Mouse (Mus musculus): ENCODE data around the gene Fam13c. TPM values are rescaled to one million over a fixed set of nuclear protein-coding genes. Genes with fewer than 3 reads are reported as not detected.

Gene Fam13c
- polyA plus RNA-seq, 1 experiment: 15.0 TPM

DNA sequence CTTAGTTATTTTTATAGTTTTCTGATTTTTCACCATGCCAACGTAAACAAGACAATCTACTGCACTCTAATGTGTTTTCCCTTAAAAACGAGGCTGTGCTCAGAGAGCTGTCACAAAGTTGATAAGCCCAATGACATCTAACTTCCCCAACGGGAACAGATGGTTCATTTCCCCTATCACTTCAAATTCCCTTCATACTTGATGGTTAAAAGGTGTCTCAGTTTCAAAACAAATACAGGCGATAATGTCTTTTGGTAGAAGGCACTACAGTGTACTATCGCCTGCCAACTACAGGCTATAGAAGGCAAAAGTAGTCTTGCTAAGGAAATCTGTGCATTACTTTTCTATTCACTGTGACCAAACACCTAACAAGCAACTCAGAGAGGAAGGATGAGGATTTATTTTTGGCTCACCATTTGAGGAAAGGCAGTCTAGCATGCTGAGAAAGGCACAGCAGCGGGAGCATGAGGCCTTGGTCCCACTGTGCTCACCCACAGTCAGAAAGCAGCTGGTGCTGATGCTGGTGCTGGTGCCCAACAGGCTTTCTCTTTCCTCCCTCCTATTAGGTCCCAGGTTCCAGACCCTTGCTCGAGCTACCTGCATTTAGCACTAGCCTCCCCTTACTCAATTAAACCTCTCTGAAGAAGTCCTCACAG is 141.4 kb downstream of the Fam13c start:
- TF ChIP-seq E2F4 (IDR thresholded peaks at IDR 0.05; ENCODE audit: insufficient read depth): no peak
- TF ChIP-seq SRF (IDR thresholded peaks at IDR 0.05; ENCODE audit: control insufficient read depth, insufficient read length, low read depth): peak; percentile 13
- no peak for TF ChIP-seq TCF12 (IDR thresholded peaks at IDR 0.05; ENCODE audit: insufficient read depth, poor library complexity, severe bottlenecking)
- H3K4me2 ChIP-seq (ENCODE audit: low read depth): no peak overlapping the region
- H3K27me3 ChIP-seq (ENCODE audit: control insufficient read depth, insufficient read depth, insufficient read length): no peaks in the 10 kb centered on the region
- H3ac ChIP-seq (ENCODE audit: control insufficient read depth, insufficient read length): no peak overlapping the region
- H3K36me3 ChIP-seq (ENCODE audit: control insufficient read depth, insufficient read depth): no peaks in the 10 kb centered on the region
- no peaks in the 10 kb centered on the region for H3K79me2 ChIP-seq (ENCODE audit: control insufficient read depth, insufficient read depth)
- no peak overlapping the region for H3K4me3 ChIP-seq

DNA sequence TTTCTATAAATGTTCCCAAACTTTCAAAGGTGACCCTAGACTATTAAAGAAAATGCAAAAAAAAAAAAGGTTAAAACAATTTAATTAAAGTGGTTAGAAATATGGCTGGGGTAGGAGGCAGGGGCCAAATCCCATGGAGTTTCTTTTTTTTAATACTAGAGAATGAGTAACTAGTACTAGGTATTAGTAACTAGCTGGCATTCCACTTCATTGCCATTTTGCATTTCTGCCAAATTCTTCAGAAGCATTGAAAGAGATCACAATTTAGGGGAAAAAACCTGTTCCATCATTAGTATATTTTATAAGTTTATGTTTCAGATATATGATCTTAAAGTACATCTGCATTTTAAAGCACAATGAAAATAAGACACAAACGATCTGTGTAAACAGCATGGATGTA is 143.9 kb downstream of the Fam13c start:
- Histone ChIP-seq H3ac (ENCODE audit: control insufficient read depth, insufficient read length) (no peak overlapping the region), H3K27me3 (ENCODE audit: control insufficient read depth, insufficient read depth, insufficient read length) (no peaks in the 10 kb centered on the region), H3K79me2 (ENCODE audit: control insufficient read depth, insufficient read depth) (no peaks in the 10 kb centered on the region), H3K36me3 (ENCODE audit: control insufficient read depth, insufficient read depth) (no peaks in the 10 kb centered on the region), H3K4me3 (no peak overlapping the region), H3K4me2 (ENCODE audit: low read depth) (no peak overlapping the region)
- no peak for TF ChIP-seq POLR2A (IDR thresholded peaks at IDR 0.05; ENCODE audit: insufficient read length, low read depth)
- no peak for TF ChIP-seq E2F4 (IDR thresholded peaks at IDR 0.05; ENCODE audit: insufficient read depth)
- TF ChIP-seq REST (IDR thresholded peaks at IDR 0.05; ENCODE audit: insufficient read depth, insufficient read length): no peak
- no peak for TF ChIP-seq TCF3 (IDR thresholded peaks at IDR 0.05; ENCODE audit: insufficient read length, low read depth)

DNA sequence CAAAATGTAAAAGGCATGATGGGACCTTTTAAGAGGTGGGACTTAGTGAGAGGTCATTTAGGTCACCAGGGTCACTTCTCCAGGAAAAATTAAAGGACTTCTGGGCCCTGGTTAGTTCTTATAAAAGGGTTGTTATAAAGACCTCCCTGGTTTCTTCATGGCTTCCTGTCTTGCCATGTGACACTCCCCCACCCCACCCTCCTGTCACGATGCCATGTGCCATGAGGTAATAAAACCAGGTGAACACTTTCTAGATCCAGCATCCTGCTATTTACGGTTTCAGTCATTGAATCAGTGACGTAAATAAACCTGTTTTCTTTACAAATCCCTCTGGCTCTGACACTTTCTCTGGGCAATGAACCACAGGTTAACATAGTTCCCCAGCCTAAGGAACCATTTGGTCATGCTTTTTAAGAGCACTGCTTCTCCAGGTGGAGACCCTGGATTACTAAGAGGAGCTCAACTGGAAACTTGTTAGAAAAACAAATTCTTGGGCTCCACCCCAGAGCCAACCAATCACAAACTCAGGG is 146.7 kb downstream of the Fam13c start:
- no peaks in the 10 kb centered on the region for H3K27me3 ChIP-seq (ENCODE audit: control insufficient read depth, insufficient read depth, insufficient read length)
- no peak for TF ChIP-seq CEBPB (IDR thresholded peaks at IDR 0.05; ENCODE audit: insufficient read depth, poor library complexity, severe bottlenecking)
- no peak for TF ChIP-seq MAX (IDR thresholded peaks at IDR 0.05; ENCODE audit: low read depth)
- TF ChIP-seq TCF12 (IDR thresholded peaks at IDR 0.05; ENCODE audit: insufficient read depth, poor library complexity, severe bottlenecking): no peak
- no peak for TF ChIP-seq SRF (IDR thresholded peaks at IDR 0.05; ENCODE audit: control insufficient read depth, insufficient read length, low read depth)
- TF ChIP-seq REST (IDR thresholded peaks at IDR 0.05; ENCODE audit: insufficient read depth, insufficient read length): no peak
- no peak for TF ChIP-seq POLR2A (IDR thresholded peaks at IDR 0.05; ENCODE audit: insufficient read length, low read depth)
- no peak for TF ChIP-seq MYOG (IDR thresholded peaks at IDR 0.05; ENCODE audit: control insufficient read depth in 1 of 3, insufficient read depth in 1 of 3, insufficient read length in 2 of 3, low read depth in 2 of 3)
- TF ChIP-seq E2F4 (IDR thresholded peaks at IDR 0.05; ENCODE audit: insufficient read depth): no peak
- TF ChIP-seq MYOD1 (IDR thresholded peaks at IDR 0.05; ENCODE audit: control insufficient read depth in 1 of 3, insufficient read length in 2 of 3, low read depth in 2 of 3): no peak
- TF ChIP-seq USF1 (IDR thresholded peaks at IDR 0.05; ENCODE audit: low read depth): no peak
- no peak for TF ChIP-seq TCF3 (IDR thresholded peaks at IDR 0.05; ENCODE audit: insufficient read length, low read depth)
- TF ChIP-seq POLR2AphosphoS2 (IDR thresholded peaks at IDR 0.05; ENCODE audit: insufficient read length, low read depth): no peak
- H3K36me3 ChIP-seq (ENCODE audit: control insufficient read depth, insufficient read depth): no peaks in the 10 kb centered on the region
- H3ac ChIP-seq (ENCODE audit: control insufficient read depth, insufficient read length): no peak overlapping the region
- no peaks in the 10 kb centered on the region for H3K79me2 ChIP-seq (ENCODE audit: control insufficient read depth, insufficient read depth)
- H3K4me2 ChIP-seq (ENCODE audit: low read depth): no peak overlapping the region
- no peak overlapping the region for H3K4me3 ChIP-seq

DNA sequence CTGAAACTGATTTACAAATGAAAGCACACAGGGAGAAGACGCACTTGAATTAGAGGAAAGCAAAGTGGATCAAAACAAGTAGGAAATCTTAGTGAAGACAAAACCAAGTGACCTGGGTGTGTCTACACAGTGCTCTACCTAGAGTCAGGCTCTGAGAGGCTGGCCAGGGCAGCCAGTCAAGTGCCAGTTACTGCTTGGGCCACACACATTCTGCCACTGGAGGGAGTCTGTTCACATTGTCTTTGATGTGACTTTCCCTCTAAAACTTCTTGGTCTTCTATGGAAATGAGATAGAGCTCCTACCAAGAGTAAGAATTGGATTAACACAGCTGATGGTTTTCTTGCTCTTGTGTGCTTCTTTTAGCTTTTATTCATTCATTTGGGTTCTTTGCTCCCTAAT is 153.7 kb downstream of the Fam13c start:
- Histone ChIP-seq H3K27me3 (ENCODE audit: control insufficient read depth, insufficient read depth, insufficient read length) (peaks cover 12% of the 10 kb centered on the region), H3K79me2 (ENCODE audit: control insufficient read depth, insufficient read depth) (no peaks in the 10 kb centered on the region), H3K4me3 (no peak overlapping the region), H3K36me3 (ENCODE audit: control insufficient read depth, insufficient read depth) (no peaks in the 10 kb centered on the region), H3ac (ENCODE audit: control insufficient read depth, insufficient read length) (no peak overlapping the region), H3K4me2 (ENCODE audit: low read depth) (no peak overlapping the region)
- TF ChIP-seq MYOD1 (IDR thresholded peaks at IDR 0.05; ENCODE audit: control insufficient read depth in 1 of 3, insufficient read length in 2 of 3, low read depth in 2 of 3) (no peak), POLR2A (IDR thresholded peaks at IDR 0.05; ENCODE audit: insufficient read length, low read depth) (no peak), SRF (IDR thresholded peaks at IDR 0.05; ENCODE audit: control insufficient read depth, insufficient read length, low read depth) (no peak), MAX (IDR thresholded peaks at IDR 0.05; ENCODE audit: low read depth) (no peak), TCF12 (IDR thresholded peaks at IDR 0.05; ENCODE audit: insufficient read depth, poor library complexity, severe bottlenecking) (no peak), MYOG (IDR thresholded peaks at IDR 0.05; ENCODE audit: control insufficient read depth in 1 of 3, insufficient read depth in 1 of 3, insufficient read length in 2 of 3, low read depth in 2 of 3) (no peak), REST (IDR thresholded peaks at IDR 0.05; ENCODE audit: insufficient read depth, insufficient read length) (no peak), POLR2AphosphoS2 (IDR thresholded peaks at IDR 0.05; ENCODE audit: insufficient read length, low read depth) (no peak), CEBPB (IDR thresholded peaks at IDR 0.05; ENCODE audit: insufficient read depth, poor library complexity, severe bottlenecking) (no peak), USF1 (IDR thresholded peaks at IDR 0.05; ENCODE audit: low read depth) (no peak), E2F4 (IDR thresholded peaks at IDR 0.05; ENCODE audit: insufficient read depth) (no peak), TCF3 (IDR thresholded peaks at IDR 0.05; ENCODE audit: insufficient read length, low read depth) (no peak)

DNA sequence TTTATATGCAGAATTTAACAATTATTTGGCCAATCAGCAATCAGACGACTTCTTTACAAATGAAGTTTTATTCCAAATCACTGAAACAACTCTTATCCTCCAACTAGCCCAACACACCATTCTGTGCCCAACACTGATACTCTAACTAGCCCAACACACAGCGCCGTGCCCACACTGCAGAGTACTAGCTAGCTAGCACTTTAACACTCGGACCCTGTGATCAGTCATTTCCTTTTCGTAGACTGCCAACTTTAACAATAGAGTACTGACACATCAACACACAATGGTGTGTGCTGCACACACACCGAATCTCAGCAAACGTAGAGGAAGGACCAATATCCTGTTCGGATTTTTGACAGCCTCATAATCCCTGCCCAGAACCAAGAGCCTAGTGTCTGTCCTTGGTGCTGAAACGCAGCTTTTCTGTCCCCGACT is 157.8 kb downstream of the Fam13c start:
- H3K4me2 ChIP-seq (ENCODE audit: low read depth): no peak overlapping the region
- H3K36me3 ChIP-seq (ENCODE audit: control insufficient read depth, insufficient read depth): no peaks in the 10 kb centered on the region
- H3K79me2 ChIP-seq (ENCODE audit: control insufficient read depth, insufficient read depth): no peaks in the 10 kb centered on the region
- no peak overlapping the region for H3K4me3 ChIP-seq
- H3K27me3 ChIP-seq (ENCODE audit: control insufficient read depth, insufficient read depth, insufficient read length): peaks cover 24% of the 10 kb centered on the region
- peak; percentile 76 for TF ChIP-seq REST (IDR thresholded peaks at IDR 0.05; ENCODE audit: insufficient read depth, insufficient read length)
- no peak for TF ChIP-seq MYOD1 (IDR thresholded peaks at IDR 0.05; ENCODE audit: control insufficient read depth in 1 of 3, insufficient read length in 2 of 3, low read depth in 2 of 3)
- TF ChIP-seq POLR2AphosphoS2 (IDR thresholded peaks at IDR 0.05; ENCODE audit: insufficient read length, low read depth): no peak
- no peak overlapping the region for H3ac ChIP-seq (ENCODE audit: control insufficient read depth, insufficient read length)

All from myocyte (in vitro differentiated cells).